Mouse (Mus musculus) liver, embryonic 14.5 days (tissue): ENCODE results near the gene Atat1.

ENCODE experiments used
- CTCF ChIP-seq: IDR thresholded peaks from 2 replicates; pipeline ENCODE4 v1.5.1; 2016; ENCODE audit warnings: antibody characterized with exemption, low read depth, control low read depth
- EP300 ChIP-seq: IDR thresholded peaks from 2 replicates; pipeline ENCODE4 v1.6.1; 2016; ENCODE audit warnings: antibody characterized with exemption, low read depth

DNA sequence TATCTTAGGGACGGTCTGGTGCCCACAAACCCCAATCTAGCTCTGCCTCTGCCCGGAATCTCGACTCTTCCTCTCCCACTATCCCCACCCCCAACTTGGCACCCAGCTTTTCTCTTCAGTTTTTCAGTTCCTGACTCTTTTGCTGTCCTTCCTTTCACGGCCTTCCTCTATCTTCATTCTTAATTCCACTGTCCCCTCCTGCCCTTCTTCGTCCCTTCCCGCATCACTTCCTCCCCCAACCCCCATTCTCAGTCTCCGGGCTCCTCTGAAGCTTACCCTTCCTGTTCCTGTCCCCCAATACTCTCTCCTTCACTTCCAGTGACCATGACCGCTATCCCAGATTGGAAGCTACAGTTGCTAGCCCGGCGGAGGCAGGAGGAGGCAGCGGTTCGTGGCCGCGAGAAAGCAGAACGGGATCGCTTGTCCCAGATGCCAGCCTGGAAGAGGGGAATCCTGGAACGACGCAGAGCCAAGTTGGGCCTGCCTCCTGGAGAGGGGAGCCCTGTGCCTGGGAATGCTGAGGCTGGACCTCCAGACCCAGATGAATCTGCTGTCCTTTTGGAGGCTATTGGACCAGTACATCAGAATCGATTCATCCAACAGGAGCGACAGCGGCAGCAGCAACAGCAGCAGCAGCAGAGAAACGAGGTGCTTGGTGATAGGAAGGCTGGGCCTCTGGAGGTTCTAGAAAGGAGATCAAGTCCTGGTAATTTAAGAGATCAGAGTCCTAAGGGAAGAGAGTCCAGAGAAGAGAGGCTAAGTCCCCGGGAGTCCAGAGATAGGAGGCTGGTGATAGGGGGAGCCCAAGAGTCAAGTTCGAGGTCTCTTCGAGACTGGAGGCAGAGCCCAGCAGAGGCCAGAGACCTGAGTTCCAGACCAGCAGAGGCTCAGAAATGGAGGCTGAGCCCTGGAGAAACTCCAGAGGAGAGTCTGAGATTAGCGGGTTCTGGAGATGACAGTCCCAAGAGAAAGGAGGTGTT lies 42.7 kb downstream of the Atat1 start:
- TF ChIP-seq CTCF, result peak; percentile 47
- no peak for TF ChIP-seq EP300
